ENCODE assay signal across 15 mouse cellular contexts in the genomic region with DNA sequence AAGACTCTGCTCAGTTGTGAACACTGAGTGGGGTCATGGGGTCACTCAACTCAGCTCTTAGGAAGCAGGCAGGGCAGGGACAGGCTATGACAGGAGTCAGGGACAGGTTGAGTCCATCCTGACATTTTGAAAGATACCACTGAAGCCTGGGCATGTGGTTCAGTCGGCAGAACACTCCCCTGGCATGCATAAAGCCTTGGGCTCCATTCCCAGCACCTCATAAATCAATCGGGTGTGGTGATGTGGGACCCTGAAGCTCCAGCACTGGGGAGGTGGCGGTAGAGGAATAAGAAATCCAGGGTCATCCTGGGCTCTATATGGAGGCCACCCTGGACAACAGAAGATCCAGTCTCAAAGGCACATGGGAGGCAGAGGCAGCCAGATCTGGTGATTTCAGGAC. TPM values are rescaled to one million over a fixed set of nuclear protein-coding genes. Genes with fewer than 3 reads are reported as not detected.
"Had no signal": no experiment of that assay in that cellular context is flagged by ENCODE, and none has a peak within 500 bp of the region (broad histone marks: within the 10 kb centered on the region; RNA-seq: fewer than 3 reads in every experiment).

No protein-coding gene starts in this region.

- ATAC-seq: midbrain, embryonic 16.5 days had no signal

- H3K9ac ChIP-seq: lung, embryonic 14.5 days; midbrain, embryonic 12.5 days; neural tube, embryonic 12.5 days had no signal

- H3K36me3 ChIP-seq: midbrain, embryonic 10.5 days; midbrain, embryonic 12.5 days; neural tube, embryonic 12.5 days had no signal

- H3K4me3 ChIP-seq: midbrain, embryonic 10.5 days; midbrain, embryonic 12.5 days; neural tube, embryonic 12.5 days had no signal

- H3K9me3 ChIP-seq: midbrain, embryonic 10.5 days; midbrain, embryonic 12.5 days; neural tube, embryonic 12.5 days had no signal

- DNase-seq: lung, adult 18-20 months; lung, embryonic 14.5 days; lung, postnatal 10 days; lung, postnatal 4 days; midbrain, embryonic 14.5 days; right cerebral cortex, postnatal 14 days; thymus, adult 18-20 months; thymus, postnatal 14 days; thymus, postnatal 36 days had no signal

- H3K27ac ChIP-seq: midbrain, embryonic 10.5 days; midbrain, embryonic 12.5 days; neural tube, embryonic 12.5 days had no signal

- H3K4me2 ChIP-seq: lung, embryonic 14.5 days; midbrain, embryonic 12.5 days; neural tube, embryonic 12.5 days had no signal

RNA-seq across cellular contexts. Expression of a gene that starts 6.4 kb away (rescaled TPM):
- total RNA-seq: megakaryocyte, adult 5-6 weeks; megakaryocyte-erythroid progenitor cell, adult 5-6 weeks had no signal
